Mouse (Mus musculus): ENCODE data around the gene Aldh1l1.
A peak's percentile ranks its signal among the peaks of the same experiment; 100 is the strongest.

The Aldh1l1 gene

GRCm38 (mm10) chr6:90506673-90507311, 20.6 kb downstream of the Aldh1l1 start:
- peak; percentile 61 for DNase-seq (ENCODE audit: low read depth, low spot score)

GRCm38 (mm10) chr6:90507443-90507842, 21.2 kb downstream of the Aldh1l1 start:
- no peak for DNase-seq (ENCODE audit: low read depth, low spot score)

- DNase-seq (ENCODE audit: low read depth, low spot score), result no peak
Observed at GRCm38 (mm10) chr6:90508197-90508624, 22.0 kb downstream of the Aldh1l1 start.

- no peak for DNase-seq (ENCODE audit: low read depth, low spot score)
Observed at GRCm38 (mm10) chr6:90509085-90509484, 22.9 kb downstream of the Aldh1l1 start.

- no peak for DNase-seq (ENCODE audit: low read depth, low spot score)
Observed at GRCm38 (mm10) chr6:90512416-90512815, 26.2 kb downstream of the Aldh1l1 start.

- no peak for DNase-seq (ENCODE audit: low read depth, low spot score)
Observed at GRCm38 (mm10) chr6:90513074-90513856, 27.0 kb downstream of the Aldh1l1 start.

GRCm38 (mm10) chr6:90514369-90514768, 28.1 kb downstream of the Aldh1l1 start:
- DNase-seq (ENCODE audit: low read depth, low spot score), result no peak

- no peak for DNase-seq (ENCODE audit: low read depth, low spot score)
Observed at GRCm38 (mm10) chr6:90514883-90515405, 28.7 kb downstream of the Aldh1l1 start.

- DNase-seq (ENCODE audit: low read depth, low spot score), result no peak
Observed at GRCm38 (mm10) chr6:90518892-90519291, 32.7 kb downstream of the Aldh1l1 start.

- DNase-seq (ENCODE audit: low read depth, low spot score), result no peak
Observed at GRCm38 (mm10) chr6:90519375-90519774, 33.1 kb downstream of the Aldh1l1 start.

GRCm38 (mm10) chr6:90526406-90526805, 40.2 kb downstream of the Aldh1l1 start:
- DNase-seq (ENCODE audit: low read depth, low spot score), result no peak

GRCm38 (mm10) chr6:90529461-90530046, 43.3 kb downstream of the Aldh1l1 start:
- DNase-seq (ENCODE audit: low read depth, low spot score), result no peak

- no peak for DNase-seq (ENCODE audit: low read depth, low spot score)
Observed at GRCm38 (mm10) chr6:90532575-90533190, 46.5 kb downstream of the Aldh1l1 start.

- DNase-seq (ENCODE audit: low read depth, low spot score), result no peak
Observed at GRCm38 (mm10) chr6:90533505-90533904, 47.3 kb downstream of the Aldh1l1 start.

- peak; percentile 67 for DNase-seq (ENCODE audit: low read depth, low spot score)
Observed at GRCm38 (mm10) chr6:90534701-90535475, 48.7 kb downstream of the Aldh1l1 start.

- DNase-seq (ENCODE audit: low read depth, low spot score), result no peak
Observed at GRCm38 (mm10) chr6:90536824-90537223, 50.6 kb downstream of the Aldh1l1 start.

GRCm38 (mm10) chr6:90537941-90538340, 51.7 kb downstream of the Aldh1l1 start:
- DNase-seq (ENCODE audit: low read depth, low spot score), result no peak

- DNase-seq (ENCODE audit: low read depth, low spot score), result no peak
Observed at GRCm38 (mm10) chr6:90539271-90539670, 53.0 kb downstream of the Aldh1l1 start.

GRCm38 (mm10) chr6:90540520-90540919, 54.3 kb downstream of the Aldh1l1 start:
- no peak for DNase-seq (ENCODE audit: low read depth, low spot score)

- no peak for DNase-seq (ENCODE audit: low read depth, low spot score)
Observed at GRCm38 (mm10) chr6:90541367-90541772, 55.1 kb downstream of the Aldh1l1 start.

- no peak for DNase-seq (ENCODE audit: low read depth, low spot score)
Observed at GRCm38 (mm10) chr6:90544433-90544832, 58.2 kb downstream of the Aldh1l1 start.
